Mouse (Mus musculus): ENCODE data around the gene Tssk3.

DNA sequence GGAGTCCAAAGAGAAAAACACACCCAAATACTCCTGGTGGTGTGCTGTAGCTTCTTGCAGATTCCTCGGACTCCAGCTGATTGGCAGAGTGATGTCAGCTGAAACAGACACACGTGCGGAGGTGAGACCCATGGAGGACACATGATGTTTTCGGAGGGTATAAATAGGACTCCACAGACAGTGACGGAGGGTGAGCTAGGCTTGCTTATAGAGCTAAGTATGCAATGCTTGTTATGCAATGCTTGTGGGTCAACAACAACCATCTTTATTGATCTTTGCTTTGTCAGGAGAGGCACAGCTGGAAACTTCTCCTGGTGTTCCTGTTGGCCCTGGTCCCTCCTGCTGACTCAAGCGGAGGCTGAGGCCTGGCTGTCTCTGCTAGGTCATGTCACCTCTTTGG lies 42.1 kb downstream of the Tssk3 start:
- no peak for TF ChIP-seq CTCF (IDR thresholded peaks at IDR 0.05; ENCODE audit: low read depth)
- no peak; the same call in 1 of the 2 replicates for TF ChIP-seq EP300 (IDR thresholded peaks at IDR 0.05; ENCODE audit: low read depth)

Measured in liver, postnatal 0 days (tissue).